Mouse (Mus musculus) frontal cortex, postnatal 14 days (tissue): ENCODE measurements around the gene Wscd2.

Source experiments
- DNase-seq, 2 experiments: peaks; one replicate each; pipeline ENCODE4 v3.0.0; 2022; ENCODE audit warnings: low spot score in 2 of 2

The Wscd2 gene

DNA sequence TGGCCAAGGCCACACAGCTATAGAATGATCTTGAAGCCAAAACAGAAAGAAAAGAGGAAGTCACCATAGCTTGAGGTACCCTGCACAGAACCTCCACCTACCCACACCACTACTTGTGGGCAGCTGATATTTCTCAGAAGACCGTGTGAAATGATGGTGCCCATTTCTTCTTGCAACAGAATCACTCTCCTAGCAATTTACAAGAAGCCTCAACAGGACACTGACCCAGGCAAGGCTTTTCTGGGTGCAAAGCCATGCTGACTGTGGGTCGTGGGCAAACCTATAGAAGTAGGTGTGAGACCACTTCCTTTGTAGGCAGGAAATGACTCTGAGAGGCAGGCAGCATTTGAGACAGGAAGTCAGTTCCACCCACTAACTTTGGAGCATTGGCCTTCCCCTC, 49.3 kb downstream of the Wscd2 start:
- DNase-seq = no peak

GRCm38 (mm10) chr5:113539858-113540257, 49.7 kb downstream of the Wscd2 start:
- DNase-seq = no peak

DNA sequence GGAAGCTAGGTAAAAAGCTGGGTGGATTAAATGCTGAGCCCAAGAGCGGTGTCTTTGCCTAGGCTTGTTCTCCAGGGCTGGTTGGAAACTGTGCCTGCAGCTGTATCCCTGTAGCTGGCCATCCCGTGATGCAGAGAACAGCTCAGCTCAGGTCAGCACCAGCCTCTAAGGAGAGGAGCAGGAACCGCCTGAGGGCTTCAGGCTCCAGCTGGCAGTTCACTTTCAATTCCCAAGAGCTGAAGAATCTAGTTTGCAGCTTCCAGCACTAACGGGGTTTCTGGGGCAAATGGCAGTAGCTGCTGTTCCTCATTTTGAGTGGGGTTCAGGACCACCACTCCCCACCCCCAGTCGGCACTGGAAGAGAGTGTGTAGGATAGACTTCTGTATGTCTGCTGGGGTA, 51.1 kb downstream of the Wscd2 start:
- no peak for DNase-seq

- no peak for DNase-seq
These were observed 52.8 kb downstream of the Wscd2 start for GRCm38 (mm10) chr5:113542885-113543476.

GRCm38 (mm10) chr5:113547949-113548700, 58.0 kb downstream of the Wscd2 start:
- DNase-seq = peak in 1 of 2 experiments; percentile 37

- DNase-seq = no peak
These were observed 60.1 kb downstream of the Wscd2 start for GRCm38 (mm10) chr5:113550249-113550648.

- DNase-seq = no peak
These were observed 60.6 kb downstream of the Wscd2 start for GRCm38 (mm10) chr5:113550759-113551158.

GRCm38 (mm10) chr5:113553402-113553897, 63.3 kb downstream of the Wscd2 start:
- DNase-seq = no peak

DNA sequence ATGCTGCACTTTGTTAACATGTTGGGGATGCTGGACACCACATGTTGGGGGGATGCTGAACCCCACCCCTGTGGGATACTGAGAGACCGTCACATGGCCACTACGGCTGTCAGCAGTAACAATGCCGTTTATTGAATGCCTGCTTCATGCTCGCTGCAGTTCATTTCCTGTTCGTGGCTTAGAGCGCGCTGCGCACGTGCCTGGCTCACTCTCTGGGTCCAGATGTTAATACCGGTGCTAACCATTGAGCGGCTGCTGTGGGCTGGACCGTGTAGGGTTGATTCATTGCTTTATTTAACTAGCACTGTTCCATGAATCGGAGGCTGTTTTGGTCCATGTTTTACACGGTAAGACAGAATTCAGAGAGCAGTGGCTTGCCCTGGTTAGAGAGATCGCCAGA, 64.0 kb downstream of the Wscd2 start:
- no peak for DNase-seq

DNA sequence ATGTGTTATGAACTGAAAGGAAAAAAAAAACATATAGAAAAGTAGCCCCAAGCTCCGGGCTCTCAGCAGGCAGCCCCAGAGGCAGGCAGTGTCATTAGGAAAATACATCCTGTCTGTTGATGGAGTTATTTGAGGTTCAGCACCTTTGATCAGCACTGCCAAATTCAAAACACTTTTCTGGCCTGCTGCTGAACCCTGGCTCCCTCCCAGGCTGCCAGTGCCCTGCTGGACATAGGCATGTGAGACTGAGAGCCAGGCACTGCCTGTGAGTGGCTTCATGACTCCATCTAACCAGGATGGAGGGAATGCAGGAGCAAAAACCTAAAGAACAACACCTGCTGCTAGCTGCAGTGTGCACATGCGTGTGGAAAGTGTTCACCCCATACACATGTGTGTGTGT, 64.4 kb downstream of the Wscd2 start:
- DNase-seq = no peak

DNA sequence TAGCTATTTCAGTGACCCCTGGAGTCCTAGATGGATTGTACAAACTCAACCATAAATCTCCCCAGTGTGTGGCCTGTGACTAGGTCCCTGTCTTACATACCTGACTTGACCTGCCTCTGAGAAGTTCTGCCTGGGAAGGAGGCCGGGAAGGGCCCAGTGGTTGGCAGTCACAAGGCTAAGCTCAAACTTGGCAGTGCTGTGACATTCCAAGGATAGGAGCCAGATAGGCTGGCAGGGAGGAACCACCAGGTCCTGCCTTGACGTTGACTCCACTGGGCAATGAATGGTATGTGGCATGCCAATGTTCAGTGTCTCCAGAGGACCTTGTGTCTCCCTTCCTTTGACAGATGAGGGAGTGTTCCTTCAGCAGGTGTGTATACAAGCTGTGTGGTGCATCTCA, 65.6 kb downstream of the Wscd2 start:
- no peak for DNase-seq

DNA sequence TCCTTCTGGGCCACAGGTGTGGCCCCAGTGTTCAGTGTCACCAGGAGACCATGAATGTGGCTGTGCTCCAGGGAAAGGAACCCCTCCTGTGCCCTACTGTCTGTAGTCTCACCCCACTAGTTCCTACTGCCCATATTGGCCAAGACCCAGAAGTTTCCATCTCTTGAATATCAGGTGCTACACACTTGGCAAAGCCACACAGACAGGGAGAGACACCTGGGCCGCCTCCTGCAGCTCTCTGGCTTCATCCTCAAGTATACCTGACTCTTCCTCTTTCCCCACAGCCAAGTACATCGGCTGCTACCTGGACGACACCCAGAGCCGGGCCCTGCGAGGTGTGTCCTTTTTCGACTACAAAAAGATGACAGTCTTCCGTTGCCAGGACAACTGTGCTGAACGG, 67.9 kb downstream of the Wscd2 start:
- no peak for DNase-seq

DNA sequence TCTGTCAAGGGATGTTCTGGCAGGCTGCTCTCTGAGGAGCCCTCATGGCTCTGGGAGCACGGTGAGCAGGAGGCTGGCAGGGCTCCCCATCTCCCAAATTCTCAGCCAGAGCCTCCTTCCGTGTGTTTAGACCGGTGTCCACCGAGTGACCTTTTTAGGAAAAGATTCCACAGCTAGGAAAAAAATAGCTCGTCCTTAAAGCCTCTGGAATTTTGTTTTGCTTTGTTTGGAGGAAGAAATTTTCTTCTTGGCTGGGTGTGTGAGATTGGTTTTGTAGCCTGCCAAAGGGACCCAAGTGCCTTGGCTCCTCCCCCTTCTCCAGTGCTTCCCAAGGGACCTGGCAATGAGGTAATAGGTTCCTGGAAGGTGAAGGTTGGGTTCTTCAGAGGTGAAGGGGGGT, 69.5 kb downstream of the Wscd2 start:
- no peak for DNase-seq

DNA sequence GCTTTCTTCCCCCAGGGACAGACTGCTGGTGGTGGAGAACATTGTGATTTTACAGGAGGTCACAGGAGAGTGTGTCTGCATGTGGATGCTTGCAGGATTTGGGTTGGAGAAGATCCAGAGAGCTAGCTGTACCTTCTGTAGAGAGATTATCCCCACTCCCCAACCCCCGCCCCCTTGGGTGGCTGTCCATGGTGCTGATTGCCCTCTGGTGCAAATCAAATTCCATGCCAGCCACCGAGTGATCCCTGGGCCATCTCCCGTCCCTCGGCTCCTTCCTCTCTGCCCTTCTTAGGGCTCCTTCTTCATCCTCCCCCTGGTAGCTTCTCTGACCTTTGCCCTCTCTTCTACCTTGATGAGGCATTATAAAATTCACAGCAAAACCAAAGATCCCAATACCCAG, 74.3 kb downstream of the Wscd2 start:
- DNase-seq = no peak

DNA sequence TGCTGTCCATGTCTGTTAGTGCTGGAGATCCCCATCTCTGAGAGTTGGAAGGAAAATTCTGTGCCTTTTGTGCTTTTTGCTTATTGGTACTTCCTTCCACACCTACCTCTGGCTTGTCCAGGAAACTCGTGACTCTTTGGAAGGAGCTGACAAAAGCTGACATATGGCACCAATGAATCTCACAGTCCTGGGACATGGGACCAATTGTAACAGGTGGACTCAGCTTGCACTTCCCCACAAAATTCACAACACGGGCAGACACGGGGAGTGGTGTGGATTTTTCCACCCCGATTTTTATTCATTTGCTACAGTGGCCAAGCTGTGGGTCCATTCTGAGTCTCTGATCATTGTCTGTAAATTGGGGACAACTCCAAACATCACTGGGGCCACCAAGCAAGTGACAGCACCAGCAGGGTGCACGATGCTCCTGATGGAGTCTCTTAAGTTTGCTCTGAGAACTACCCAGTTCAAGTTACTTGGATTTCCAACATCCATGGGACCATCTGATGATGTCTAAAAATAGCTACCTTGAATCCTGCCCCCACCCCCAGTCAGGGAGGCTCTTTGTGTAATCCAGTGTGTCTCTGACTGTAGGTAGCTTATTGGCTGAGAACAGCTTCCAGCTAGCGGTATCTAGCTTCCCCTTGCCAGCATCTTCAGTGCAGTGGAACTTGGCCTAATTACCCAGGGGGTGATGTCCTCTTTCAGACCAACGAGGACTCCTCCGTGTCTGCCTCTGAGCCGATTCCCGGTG, 75.1 kb downstream of the Wscd2 start:
- DNase-seq = no peak

DNA sequence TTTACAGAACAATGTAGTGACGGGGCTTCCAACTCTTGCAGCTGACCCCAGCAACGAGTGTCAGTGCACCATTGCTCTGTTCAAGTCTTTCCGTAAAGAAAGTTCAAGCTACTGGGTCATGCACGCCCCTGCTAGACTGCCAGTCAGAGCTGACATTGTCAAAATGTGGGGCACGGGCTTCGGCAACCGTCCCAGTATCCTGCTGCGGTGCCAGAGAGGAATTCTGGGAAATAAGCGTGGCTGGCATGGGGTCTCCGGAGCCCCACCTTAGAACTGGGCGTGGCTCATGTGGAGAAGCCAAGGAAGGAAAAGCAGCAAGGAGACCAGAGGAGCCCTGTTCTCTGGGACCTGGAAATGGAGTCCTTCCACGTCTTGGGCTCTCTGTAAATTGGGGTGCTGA, 75.7 kb downstream of the Wscd2 start:
- no peak for DNase-seq

DNA sequence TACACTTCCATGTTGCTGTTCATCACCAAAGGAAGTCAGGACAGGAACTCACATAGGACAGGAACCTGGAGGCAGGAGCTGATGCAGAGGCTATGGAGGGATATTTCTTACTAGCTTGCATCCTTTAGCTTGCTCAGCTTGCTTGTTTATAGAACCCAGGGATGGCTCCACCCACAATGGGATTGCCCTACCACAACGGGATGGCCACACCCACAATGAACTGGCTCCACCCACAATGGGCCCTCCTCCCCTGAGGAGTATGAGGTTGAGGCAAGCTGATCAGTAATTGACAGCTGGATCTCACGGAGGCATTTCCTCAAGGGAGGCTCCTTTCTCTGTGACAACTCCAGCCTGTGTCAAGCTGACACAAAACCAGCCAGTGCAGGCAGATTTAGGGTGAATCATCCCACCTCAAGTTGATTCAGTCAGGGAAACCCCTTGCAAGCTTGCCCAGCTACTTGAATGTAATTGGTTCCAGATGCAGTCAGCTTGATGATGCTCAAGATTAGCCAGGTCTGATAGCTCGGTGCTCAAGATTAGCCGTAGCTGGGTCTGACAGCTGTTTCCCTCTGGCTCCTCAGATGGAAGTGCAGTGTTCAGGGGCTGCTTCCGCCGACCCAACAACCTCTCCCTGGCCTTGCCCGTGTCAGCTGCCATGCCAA, 80.1 kb downstream of the Wscd2 start:
- DNase-seq = no peak

DNA sequence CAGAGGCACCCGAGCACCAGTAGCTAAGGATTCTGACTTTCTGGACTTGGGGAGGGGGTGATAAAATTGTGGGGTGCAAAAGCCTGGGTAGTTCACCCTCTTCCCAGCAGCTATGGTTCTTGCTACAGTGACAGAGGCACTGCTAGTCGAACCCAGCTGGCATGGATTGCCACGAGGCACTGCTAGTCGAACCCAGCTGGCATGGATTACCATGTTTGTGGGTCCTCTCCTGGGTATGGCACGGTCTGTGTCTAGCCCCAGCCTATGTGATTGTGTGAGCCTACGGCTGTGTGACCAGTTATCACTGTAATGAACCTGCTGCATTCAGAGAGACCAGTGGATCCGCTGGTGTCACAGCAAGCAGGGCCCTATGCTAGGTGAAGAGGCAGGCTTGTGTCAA, 87.4 kb downstream of the Wscd2 start:
- DNase-seq = no peak

- no peak for DNase-seq
These were observed 88.3 kb downstream of the Wscd2 start for GRCm38 (mm10) chr5:113578428-113578827.

GRCm38 (mm10) chr5:113579128-113579527, 89.0 kb downstream of the Wscd2 start:
- DNase-seq = no peak

DNA sequence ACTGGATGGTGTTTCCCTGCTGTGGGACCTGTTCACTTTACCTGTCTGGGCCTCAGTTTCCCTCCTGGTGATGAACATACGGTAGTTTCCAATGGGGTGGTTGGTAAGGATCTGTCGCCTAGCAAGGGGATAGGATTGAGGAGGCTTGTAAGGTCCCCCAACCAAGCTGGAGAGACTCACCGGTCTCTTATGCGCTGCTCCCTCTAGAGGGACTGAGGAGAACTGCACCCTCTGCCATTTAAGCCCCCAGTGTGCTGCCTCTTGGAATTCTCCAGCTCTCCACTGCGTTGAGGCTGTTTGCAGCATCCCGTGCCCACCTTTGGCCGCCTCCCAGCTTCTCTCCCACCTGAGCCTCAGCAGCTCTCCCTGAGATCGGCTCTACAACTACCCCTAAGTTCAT, 90.1 kb downstream of the Wscd2 start:
- no peak for DNase-seq

GRCm38 (mm10) chr5:113580801-113581200, 90.7 kb downstream of the Wscd2 start:
- no peak for DNase-seq
